Mouse (Mus musculus) C2C12 (cell line): ENCODE data around the gene Adora2b.

Experiments used
- CEBPB ChIP-seq: IDR thresholded peaks from one replicate; pipeline ENCODE4 v1.6.1; 2011; ENCODE audit warnings: low read depth, mild to moderate bottlenecking, control low read depth, moderate library complexity
- CTCF ChIP-seq: IDR thresholded peaks from one replicate; pipeline ENCODE4 v1.5.1; 2011; ENCODE audit not compliant: control insufficient read depth, insufficient read depth, insufficient read length
- MAX ChIP-seq: IDR thresholded peaks from one replicate; pipeline ENCODE4 v1.6.1; 2011; ENCODE audit warnings: mild to moderate bottlenecking, control low read depth
- MYOD1 ChIP-seq: IDR thresholded peaks from one replicate; pipeline ENCODE4 v1.6.1; 2011; ENCODE audit warnings: low read depth; ENCODE audit not compliant: control insufficient read depth, insufficient read length
- MYOG ChIP-seq: IDR thresholded peaks from one replicate; pipeline ENCODE4 v1.6.1; 2011; ENCODE audit not compliant: control insufficient read depth, insufficient read length; ENCODE audit errors: extremely low read depth
- USF1 ChIP-seq: IDR thresholded peaks from one replicate; pipeline ENCODE4 v1.6.1; 2011; ENCODE audit warnings: low read depth, mild to moderate bottlenecking, control low read depth, moderate library complexity

DNA sequence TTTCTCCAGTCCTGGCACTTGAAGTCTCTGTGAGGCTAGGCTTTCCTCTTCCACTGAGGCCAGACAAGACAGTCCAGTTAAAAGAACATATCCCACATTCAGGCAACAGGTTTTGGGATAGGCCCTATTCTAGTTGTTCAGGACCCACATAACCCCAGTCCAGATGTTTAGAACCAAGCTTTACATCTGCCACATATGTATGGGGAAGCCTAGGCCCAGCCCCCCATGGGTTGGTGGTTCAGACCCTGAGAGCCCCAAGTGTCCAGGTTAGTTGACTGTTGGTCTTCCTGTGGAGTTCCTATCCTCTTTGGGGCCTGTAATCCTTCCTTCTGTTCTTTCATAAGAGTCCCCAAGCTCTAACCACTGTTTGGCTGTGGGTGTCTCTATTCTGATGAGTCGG lies 38.9 kb downstream of the Adora2b start:
- TF ChIP-seq CTCF (no peak), MYOD1 (no peak), CEBPB (no peak), USF1 (no peak), MYOG (no peak), MAX (no peak)
